ENCODE assay signal across 8 mouse cellular contexts in genomic region chr13:34150271-34151027, GRCm38 (mm10). TPM values are rescaled to one million over a fixed set of nuclear protein-coding genes. Genes with fewer than 3 reads are reported as not detected.
DNase-seq lines count a peak whose midpoint lies in the region; ATAC-seq lines count a peak whose summit lies in the region.

No protein-coding gene starts in this region.

- no peak for DNase-seq in frontal cortex, adult 2 months (ENCODE audit: extremely low spot score in 1 of 2, low spot score in 1 of 2)
- DNase-seq in adrenal gland, postnatal 14 days: peak; percentile 50
- peak; percentile 49 to 51 for DNase-seq in frontal cortex, postnatal 14 days (ENCODE audit: low spot score in 2 of 2)
- peak; percentile 62 to 80 for DNase-seq in left cerebral cortex, postnatal 10 days (ENCODE audit: extremely low spot score in 1 of 2, low spot score in 2 of 2)
- no peak for DNase-seq in lung, postnatal 4 days
- no peak for DNase-seq in gastrocnemius, postnatal 36 days

- H3K4me1 ChIP-seq in neural tube, embryonic 13.5 days (replicated peaks): peaks cover 51% of the 10 kb centered on the region

- peak overlapping the region; percentile 37 for H3K4me3 ChIP-seq in neural tube, embryonic 13.5 days

- H3K9ac ChIP-seq in neural tube, embryonic 13.5 days: peak overlapping the region; percentile 77

- H3K4me2 ChIP-seq in neural tube, embryonic 13.5 days: peak overlapping the region; percentile 59

- H3K9me3 ChIP-seq in neural tube, embryonic 13.5 days: no peaks in the 10 kb centered on the region

- H3K36me3 ChIP-seq in neural tube, embryonic 13.5 days: no peaks in the 10 kb centered on the region

- no peaks in the 10 kb centered on the region for H3K27me3 ChIP-seq in neural tube, embryonic 13.5 days

- H3K27ac ChIP-seq in neural tube, embryonic 13.5 days (replicated peaks): peak overlapping the region; percentile 99

- 12% methylated on average over 19 of the region's 19 CpGs for WGBS in neural tube, embryonic 13.5 days

- ATAC-seq in frontal cortex, adult (ENCODE audit: low TSS enrichment): 0 out of 2 replicates have a peak, but pooled peaks have one; percentile 23
- peak; percentile 4; the same call in 1 of the 2 replicates for ATAC-seq in neural tube, embryonic 13.5 days (ENCODE audit: low read depth)

- intact Hi-C loops in left cerebral cortex, postnatal 10 days (cut with DNase I): no loop called here
- intact Hi-C loops in gastrocnemius, postnatal 36 days (cut with DNase I): no loop called here

RNA-seq across cellular contexts. Expression of gene Psmg4, which starts 12.3 kb away (rescaled TPM):
- polyA plus RNA-seq in frontal cortex, adult 2 months (2012; rRNA removed): 47.9 and 61.2 TPM in 2 replicates
- total RNA-seq in adrenal gland, postnatal 14 days (2021): 30.2 and 40.3 TPM in 2 replicates
- 10 to 100 TPM; 29.5 to 30.0 TPM for total RNA-seq in left cerebral cortex, postnatal 10 days (2021)
- 94.7 and 95.4 TPM in 2 replicates for polyA plus RNA-seq in neural tube, embryonic 13.5 days (2015; fragmentation: Nextera tagmentation; extraction: Ambion mirVana)
- 10 to 100 TPM; 13.5 to 14.3 TPM for total RNA-seq in gastrocnemius, postnatal 36 days (2021)

RNA-seq across cellular contexts. Expression of gene Tubb2b, which starts 20.2 kb away (rescaled TPM):
- 387 and 426 TPM in 2 replicates for polyA plus RNA-seq in frontal cortex, adult 2 months (2012; rRNA removed)
- total RNA-seq in adrenal gland, postnatal 14 days (2021): 5.5 and 22.5 TPM in 2 replicates
- total RNA-seq in left cerebral cortex, postnatal 10 days (2021): 1,000 to 10,000 TPM; 1,287 to 1,419 TPM
- 644 and 732 TPM in 2 replicates for polyA plus RNA-seq in neural tube, embryonic 13.5 days (2015; fragmentation: Nextera tagmentation; extraction: Ambion mirVana)
- total RNA-seq in gastrocnemius, postnatal 36 days (2021): 1 to 10 TPM; 1.6 to 2.1 TPM

Comparison
In these comparisons a context has a peak if more than half of its experiments do, and no peak if none do; other contexts are left out.
1. DNase-seq: peak in adrenal gland, postnatal 14 days (single experiment), frontal cortex, postnatal 14 days (2 of 2) and left cerebral cortex, postnatal 10 days (2 of 2); none in frontal cortex, adult 2 months (0 of 2), lung, postnatal 4 days (0 of 2) and gastrocnemius, postnatal 36 days (0 of 2).
2. RNA of gene Tubb2b, which starts 20.2 kb away (total RNA-seq): 1,287 to 1,419 TPM in left cerebral cortex, postnatal 10 days; 5.5 to 22.5 TPM in adrenal gland, postnatal 14 days and 1.6 to 2.1 TPM in gastrocnemius, postnatal 36 days; every median in the first group is over 10 times any median in the second.